Mouse (Mus musculus) heart, embryonic 15.5 days (tissue): ENCODE data around the gene Pou2af1. TPM values are rescaled to one million over a fixed set of nuclear protein-coding genes. Genes with fewer than 3 reads are reported as not detected.

Experiments used
- ATAC-seq: fragments of 200-750 bp; cut with Nextera tagmentation; replicated peaks from 2 replicates; pipeline ENCODE4 v1.8.0; 2017; ENCODE audit warnings: low read depth, moderate TSS enrichment; ENCODE audit not compliant: insufficient number of reproducible peaks, insufficient read depth, low FRiP score
- H3K27ac ChIP-seq: fragments of 300-500 bp; sonication (generic); 2 replicates; pipeline ENCODE4 v1.5.1; 2015; ENCODE audit warnings: mild to moderate bottlenecking, inconsistent platforms
- H3K27me3 ChIP-seq: fragments of 300-500 bp; sonication (generic); 2 replicates; pipeline ENCODE4 v1.6.1; 2015; ENCODE audit warnings: inconsistent platforms
- H3K36me3 ChIP-seq: fragments of 300-500 bp; sonication (generic); 2 replicates; pipeline ENCODE4 v1.6.1; 2015; ENCODE audit warnings: mild to moderate bottlenecking, inconsistent platforms
- H3K4me1 ChIP-seq: fragments of 300-500 bp; sonication (generic); replicated peaks from 2 replicates; pipeline ENCODE4 v1.6.1; 2015; ENCODE audit warnings: inconsistent platforms
- H3K4me2 ChIP-seq: fragments of 300-500 bp; sonication (generic); 2 replicates; pipeline ENCODE4 v1.6.1; 2015; ENCODE audit warnings: inconsistent platforms, mild to moderate bottlenecking, moderate library complexity
- H3K4me3 ChIP-seq: fragments of 300-500 bp; sonication (generic); 2 replicates; pipeline ENCODE4 v1.5.1; 2015; ENCODE audit warnings: mild to moderate bottlenecking, inconsistent platforms
- H3K9ac ChIP-seq: fragments of 300-500 bp; sonication (generic); 2 replicates; pipeline ENCODE4 v1.6.1; 2015; ENCODE audit warnings: mild to moderate bottlenecking, inconsistent platforms
- H3K9me3 ChIP-seq: fragments of 300-500 bp; sonication (generic); replicated peaks from 2 replicates; pipeline ENCODE4 v1.6.1; 2016; ENCODE audit warnings: inconsistent platforms
- WGBS: fragments of 180-500 bp; shearing (Covaris S2); methylation state at CpG from one replicate; pipeline ENCODE4 v1.1.7; 2015; ENCODE audit warnings: mixed read lengths; 5-methylcytosine and 5-hydroxymethylcytosine counted together
- polyA plus RNA-seq: library from polyadenylated mRNA; unstranded; fragments of >200 nt; fragmentation: Nextera tagmentation; extraction: Ambion mirVana; gene quantifications from 2 replicates; pipeline ENCODE4 v1.2.1, GENCODE M21; 2015

The Pou2af1 gene
- polyA plus RNA-seq, 1 experiment from 2014 or later, result 0.06 TPM

GRCm38 (mm10) chr9:51182716-51183710 is 30.5 kb upstream of the Pou2af1 start:
- Histone ChIP-seq H3K9me3 (no peaks in the 10 kb centered on the region), H3K27me3 (no peaks in the 10 kb centered on the region), H3K4me1 (no peaks in the 10 kb centered on the region), H3K4me2 (no peak overlapping the region), H3K9ac (no peak overlapping the region), H3K4me3 (no peak overlapping the region), H3K27ac (no peak overlapping the region), H3K36me3 (no peaks in the 10 kb centered on the region)
- WGBS, result 75% methylated on average over 15 of the region's 15 CpGs
- ATAC-seq, result no peak

- Histone ChIP-seq H3K9me3 (no peaks in the 10 kb centered on the region), H3K27me3 (no peaks in the 10 kb centered on the region), H3K9ac (no peak overlapping the region), H3K4me2 (no peak overlapping the region), H3K27ac (no peak overlapping the region), H3K4me1 (no peaks in the 10 kb centered on the region), H3K36me3 (no peaks in the 10 kb centered on the region), H3K4me3 (no peak overlapping the region)
- WGBS, result 53% methylated on average over 4 of the region's 4 CpGs
- ATAC-seq, result no peak
These were observed 28.1 kb upstream of the Pou2af1 start for GRCm38 (mm10) chr9:51185386-51185785.

DNA sequence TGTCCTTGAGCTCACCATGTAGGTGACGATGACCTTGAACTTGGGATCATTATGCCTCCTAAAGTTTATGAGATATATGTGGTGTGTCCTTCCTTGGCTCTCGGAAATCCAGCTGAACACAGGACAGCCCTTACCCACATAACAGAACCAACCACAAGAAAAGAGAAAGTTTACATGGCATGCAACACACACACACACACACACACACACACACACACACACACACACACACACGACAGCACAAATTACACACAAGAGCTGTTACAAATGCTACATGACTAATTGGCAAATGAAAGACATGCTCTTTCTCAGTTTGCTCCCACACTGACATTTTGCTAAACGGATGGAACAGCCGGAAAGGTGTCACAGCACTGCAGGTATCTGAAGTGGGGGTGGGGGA is 27.6 kb upstream of the Pou2af1 start:
- WGBS, result 64% methylated on average over 5 of the region's 5 CpGs
- ATAC-seq, result no peak
- no peaks in the 10 kb centered on the region for H3K27me3 ChIP-seq
- no peak overlapping the region for H3K4me2 ChIP-seq
- H3K9me3 ChIP-seq, result no peaks in the 10 kb centered on the region
- no peak overlapping the region for H3K4me3 ChIP-seq
- no peak overlapping the region for H3K9ac ChIP-seq
- no peaks in the 10 kb centered on the region for H3K4me1 ChIP-seq
- H3K36me3 ChIP-seq, result no peaks in the 10 kb centered on the region
- H3K27ac ChIP-seq, result no peak overlapping the region

DNA sequence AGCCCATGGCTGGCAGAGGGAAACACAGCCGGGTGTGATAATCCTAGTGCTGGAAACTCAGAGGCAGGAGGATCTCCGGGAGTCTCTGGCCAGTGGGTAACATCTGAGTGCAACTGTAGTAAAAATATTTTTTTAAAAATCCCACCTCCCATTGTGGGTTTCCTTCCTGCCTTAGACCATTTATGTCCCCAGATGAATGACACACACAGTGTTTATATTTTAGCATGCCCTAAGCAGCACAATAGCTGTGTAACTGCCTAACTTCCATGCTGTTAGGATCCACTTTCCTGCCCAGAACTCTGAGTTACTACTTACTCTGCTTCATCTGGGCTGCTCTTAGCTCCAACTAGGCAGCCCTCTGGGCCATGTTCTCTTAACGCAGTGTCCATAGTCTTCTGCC is 22.9 kb upstream of the Pou2af1 start:
- no peaks in the 10 kb centered on the region for H3K36me3 ChIP-seq
- H3K9ac ChIP-seq, result no peak overlapping the region
- no peaks in the 10 kb centered on the region for H3K9me3 ChIP-seq
- H3K4me3 ChIP-seq, result no peak overlapping the region
- H3K27me3 ChIP-seq, result no peaks in the 10 kb centered on the region
- H3K27ac ChIP-seq, result no peak overlapping the region
- no peaks in the 10 kb centered on the region for H3K4me1 ChIP-seq
- ATAC-seq, result no peak
- 69% methylated on average over 3 of the region's 3 CpGs for whole genome bisulfite sequencing
- no peak overlapping the region for H3K4me2 ChIP-seq

GRCm38 (mm10) chr9:51194790-51195189 is 18.7 kb upstream of the Pou2af1 start:
- Histone ChIP-seq H3K27ac (no peak overlapping the region), H3K4me3 (no peak overlapping the region), H3K9me3 (no peaks in the 10 kb centered on the region), H3K9ac (no peak overlapping the region), H3K4me2 (no peak overlapping the region), H3K36me3 (no peaks in the 10 kb centered on the region), H3K27me3 (no peaks in the 10 kb centered on the region), H3K4me1 (no peaks in the 10 kb centered on the region)
- no peak for ATAC-seq
- 63% methylated on average over 4 of the region's 4 CpGs for WGBS

DNA sequence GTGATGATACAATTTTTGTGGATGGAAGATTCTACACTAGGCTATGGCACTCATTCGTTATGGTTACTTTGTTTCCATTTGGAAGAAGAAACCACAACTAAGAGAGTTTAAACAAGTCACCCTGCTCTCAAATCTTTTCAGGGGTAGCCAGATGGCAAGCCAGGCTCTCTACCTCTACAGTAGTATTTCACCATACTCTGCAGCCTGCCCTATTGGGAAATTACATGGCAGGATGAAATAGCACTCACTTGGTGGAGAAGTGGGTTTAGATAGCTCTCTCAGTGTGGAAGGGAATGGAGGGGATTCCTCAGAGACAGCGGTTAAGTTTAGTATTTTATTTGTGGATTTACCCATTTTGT is 4.6 kb upstream of the Pou2af1 start:
- H3K27ac ChIP-seq, result no peak overlapping the region
- 83% methylated on average over 2 of the region's 2 CpGs for WGBS
- no peak overlapping the region for H3K9ac ChIP-seq
- ATAC-seq, result no peak
- H3K4me1 ChIP-seq, result no peaks in the 10 kb centered on the region; the same call in 1 of the 2 replicates
- no peaks in the 10 kb centered on the region for H3K9me3 ChIP-seq
- no peaks in the 10 kb centered on the region for H3K36me3 ChIP-seq
- no peaks in the 10 kb centered on the region for H3K27me3 ChIP-seq
- no peak overlapping the region for H3K4me3 ChIP-seq
- H3K4me2 ChIP-seq, result no peak overlapping the region

- ATAC-seq, result no peak
- H3K27me3 ChIP-seq, result no peaks in the 10 kb centered on the region
- no peaks in the 10 kb centered on the region for H3K36me3 ChIP-seq
- H3K4me3 ChIP-seq, result no peak overlapping the region
- H3K4me2 ChIP-seq, result no peak overlapping the region
- H3K9ac ChIP-seq, result no peak overlapping the region
- H3K27ac ChIP-seq, result no peak overlapping the region
- 66% methylated on average over 6 of the region's 6 CpGs for WGBS
- no peaks in the 10 kb centered on the region for H3K9me3 ChIP-seq
- no peaks in the 10 kb centered on the region; the same call in 1 of the 2 replicates for H3K4me1 ChIP-seq
These were observed 2.3 kb upstream of the Pou2af1 start for GRCm38 (mm10) chr9:51211191-51211590.

DNA sequence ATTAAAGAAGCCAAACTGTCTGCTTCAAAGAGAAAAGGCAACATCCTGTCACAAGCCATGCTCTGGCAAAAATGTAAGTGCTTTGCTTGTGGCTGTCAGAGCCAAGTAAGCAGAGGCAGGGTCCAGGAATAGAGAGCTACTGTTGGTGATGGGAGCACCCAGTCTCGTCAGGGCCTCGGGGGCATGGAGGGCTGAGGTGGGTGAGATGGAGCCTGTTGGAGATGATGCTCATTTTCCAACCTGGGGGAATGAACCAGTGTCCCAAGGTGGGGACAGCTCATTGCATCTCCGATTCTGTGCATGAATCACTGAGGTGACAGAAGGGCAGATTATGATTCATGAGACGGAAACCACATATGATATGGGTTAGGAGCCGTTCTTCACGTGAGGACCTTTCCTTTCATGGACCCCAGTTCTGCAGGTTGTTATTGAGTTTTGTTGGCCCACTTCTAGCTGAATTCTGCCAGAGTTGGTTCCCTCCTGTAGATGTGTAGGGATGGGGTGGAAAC is 275 bp downstream of the Pou2af1 start:
- no peaks in the 10 kb centered on the region for H3K36me3 ChIP-seq
- ATAC-seq, result no peak
- H3K4me3 ChIP-seq, result no peak overlapping the region
- no peaks in the 10 kb centered on the region for H3K27me3 ChIP-seq
- no peaks in the 10 kb centered on the region for H3K9me3 ChIP-seq
- no peak overlapping the region for H3K27ac ChIP-seq
- no peaks in the 10 kb centered on the region; the same call in 1 of the 2 replicates for H3K4me1 ChIP-seq
- H3K4me2 ChIP-seq, result no peak overlapping the region
- H3K9ac ChIP-seq, result no peak overlapping the region
- WGBS, result 81% methylated on average over 6 of the region's 6 CpGs

DNA sequence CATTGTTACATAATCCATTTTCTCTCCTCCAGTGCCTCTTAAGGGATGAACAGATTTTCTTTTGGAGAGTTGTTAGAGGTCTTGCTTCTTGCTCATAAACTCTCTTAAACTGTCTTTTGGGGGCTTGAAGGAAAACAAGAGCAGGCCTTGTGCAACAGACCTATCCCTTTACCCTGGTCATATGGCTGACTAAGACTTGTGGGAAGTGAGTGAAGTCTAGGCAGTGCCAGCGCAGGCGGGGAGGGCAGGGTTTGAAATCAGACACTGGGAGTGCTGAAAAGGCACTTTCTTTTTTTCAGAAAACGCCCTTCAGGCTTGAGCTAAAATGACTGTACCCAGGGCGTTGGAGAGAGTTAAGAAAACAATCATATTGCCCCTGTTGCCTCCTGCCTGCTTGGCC is 1.8 kb downstream of the Pou2af1 start:
- WGBS, result 47% methylated on average over 4 of the region's 4 CpGs
- H3K27me3 ChIP-seq, result no peaks in the 10 kb centered on the region
- no peak overlapping the region for H3K27ac ChIP-seq
- ATAC-seq, result no peak
- no peaks in the 10 kb centered on the region for H3K36me3 ChIP-seq
- no peak overlapping the region for H3K4me3 ChIP-seq
- no peak overlapping the region for H3K4me2 ChIP-seq
- H3K4me1 ChIP-seq, result no peaks in the 10 kb centered on the region; the same call in 1 of the 2 replicates
- no peak overlapping the region for H3K9ac ChIP-seq
- H3K9me3 ChIP-seq, result no peaks in the 10 kb centered on the region

GRCm38 (mm10) chr9:51215949-51216348 is 2.4 kb downstream of the Pou2af1 start:
- H3K27ac ChIP-seq, result no peak overlapping the region
- no peak overlapping the region for H3K9ac ChIP-seq
- H3K36me3 ChIP-seq, result no peaks in the 10 kb centered on the region
- H3K9me3 ChIP-seq, result no peaks in the 10 kb centered on the region
- ATAC-seq, result no peak
- H3K4me1 ChIP-seq, result no peaks in the 10 kb centered on the region; the same call in 1 of the 2 replicates
- no peak overlapping the region for H3K4me3 ChIP-seq
- 74% methylated on average over 6 of the region's 6 CpGs for WGBS
- H3K27me3 ChIP-seq, result no peaks in the 10 kb centered on the region
- no peak overlapping the region for H3K4me2 ChIP-seq

DNA sequence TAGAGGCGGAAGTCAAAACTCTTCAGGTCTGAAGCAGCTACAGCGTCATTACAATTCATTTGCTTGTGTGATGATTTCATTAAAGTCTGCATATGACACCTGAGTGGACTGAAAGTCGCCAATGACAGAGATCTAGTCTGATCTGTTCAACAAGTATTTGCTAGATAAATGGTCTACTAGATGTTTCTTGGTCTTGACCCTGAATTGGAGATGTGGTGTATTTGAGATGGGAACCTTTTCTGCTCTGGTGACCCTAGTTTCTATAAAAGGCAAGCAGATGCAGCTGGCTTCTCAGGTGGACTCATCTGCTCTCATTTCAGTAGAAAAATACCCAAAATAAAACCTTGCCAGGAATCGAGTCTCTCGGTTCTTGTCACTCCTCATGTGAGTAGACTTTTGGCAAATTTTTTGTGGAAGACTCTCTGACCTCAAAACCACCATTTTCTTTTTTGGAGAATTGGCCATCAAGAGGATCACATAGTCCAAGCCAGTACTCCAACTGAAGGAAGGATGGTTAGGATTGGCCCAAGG is 12.2 kb downstream of the Pou2af1 start:
- Histone ChIP-seq H3K27me3 (no peaks in the 10 kb centered on the region), H3K9me3 (no peaks in the 10 kb centered on the region), H3K36me3 (no peaks in the 10 kb centered on the region), H3K9ac (no peak overlapping the region), H3K4me1 (no peaks in the 10 kb centered on the region), H3K27ac (no peak overlapping the region), H3K4me3 (no peak overlapping the region), H3K4me2 (no peak overlapping the region)
- WGBS, result 78% methylated on average over 5 of the region's 5 CpGs
- no peak for ATAC-seq
